Mouse (Mus musculus) forebrain, embryonic 16.5 days (tissue): Measurements from ENCODE around the gene Tango6. TPM values are rescaled to one million over a fixed set of nuclear protein-coding genes. Genes with fewer than 3 reads are reported as not detected.
"Not testable (repeated sequence)": the region's sequence is repeated elsewhere in the genome, so short reads cannot be mapped to it uniquely, and the experiment has no call there.

Experiments
- ATAC-seq: fragments of 200-750 bp; cut with Nextera tagmentation; 2 replicates; pipeline ENCODE4 v1.8.0; 2017; ENCODE audit warnings: mild to moderate bottlenecking, moderate library complexity
- H3K27ac ChIP-seq: fragments of 300-500 bp; sonication (generic); 2 replicates; pipeline ENCODE4 v1.5.1; 2014; ENCODE audit warnings: low read length, control low read depth
- H3K27me3 ChIP-seq: fragments of 300-500 bp; sonication (generic); replicated peaks from 2 replicates; pipeline ENCODE4 v1.6.1; 2014; ENCODE audit warnings: low read length; ENCODE audit not compliant: control insufficient read depth, insufficient read depth
- H3K36me3 ChIP-seq: fragments of 300-500 bp; sonication (generic); 2 replicates; pipeline ENCODE4 v1.6.1; 2014; ENCODE audit not compliant: control insufficient read depth, insufficient read depth
- H3K4me1 ChIP-seq: fragments of 300-500 bp; sonication (generic); replicated peaks from 2 replicates; pipeline ENCODE4 v1.6.1; 2014; ENCODE audit warnings: low read length; ENCODE audit not compliant: control insufficient read depth, insufficient read depth
- H3K4me2 ChIP-seq: fragments of 300-500 bp; sonication (generic); 2 replicates; pipeline ENCODE4 v1.6.1; 2014; ENCODE audit warnings: mild to moderate bottlenecking, low read length, control low read depth
- H3K4me3 ChIP-seq: fragments of 300-500 bp; sonication (generic); replicated peaks from 2 replicates; pipeline ENCODE4 v1.5.1; 2014; ENCODE audit warnings: mild to moderate bottlenecking, low read length, control low read depth
- H3K9ac ChIP-seq: fragments of 300-500 bp; sonication (generic); replicated peaks from 2 replicates; pipeline ENCODE4 v1.6.1; 2014; ENCODE audit warnings: low read depth, low read length, control low read depth
- H3K9me3 ChIP-seq: fragments of 300-500 bp; sonication (generic); 2 replicates; pipeline ENCODE4 v1.6.1; 2016; ENCODE audit warnings: low read length; ENCODE audit not compliant: control insufficient read depth
- WGBS: fragments of 180-500 bp; shearing (Covaris S2); extraction: QIAGEN DNeasy Blood & Tissue Kit; methylation state at CpG from one replicate; pipeline ENCODE4 v1.1.7; 2014; 5-methylcytosine and 5-hydroxymethylcytosine counted together
- polyA plus RNA-seq: library from polyadenylated mRNA; unstranded; fragments of >200 nt; fragmentation: Nextera tagmentation; extraction: Ambion mirVana; gene quantifications from 2 replicates; pipeline ENCODE4 v1.2.1, GENCODE M21; 2015

The Tango6 gene
- polyA plus RNA-seq, 1 experiment from 2014 or later = 5.6 TPM

- H3K4me3 ChIP-seq = no peak overlapping the region
- H3K4me2 ChIP-seq = no peak overlapping the region
- H3K9me3 ChIP-seq = no peaks in the 10 kb centered on the region
- H3K9ac ChIP-seq = no peak overlapping the region
- H3K4me1 ChIP-seq = no peaks in the 10 kb centered on the region
- 36% methylated on average over 8 of the region's 8 CpGs for WGBS
- H3K27me3 ChIP-seq = no peaks in the 10 kb centered on the region
- 0 out of 2 replicates have a peak, but pooled peaks have one; percentile 31 for ATAC-seq
- peak overlapping the region; percentile 46; the same call in 1 of the 2 replicates for H3K27ac ChIP-seq
- no peaks in the 10 kb centered on the region for H3K36me3 ChIP-seq
These were observed 91.9 kb downstream of the Tango6 start for GRCm38 (mm10) chr8:106774567-106775320.

GRCm38 (mm10) chr8:106789623-106790022, 106.8 kb downstream of the Tango6 start:
- H3K27me3 ChIP-seq = no peaks in the 10 kb centered on the region
- no peak for ATAC-seq
- no peaks in the 10 kb centered on the region for H3K36me3 ChIP-seq
- H3K9me3 ChIP-seq = no peaks in the 10 kb centered on the region
- WGBS = 21% methylated on average over 4 of the region's 4 CpGs
- no peak overlapping the region for H3K27ac ChIP-seq
- H3K4me3 ChIP-seq = no peak overlapping the region
- no peaks in the 10 kb centered on the region; the same call in 1 of the 2 replicates for H3K4me1 ChIP-seq
- H3K4me2 ChIP-seq = no peak overlapping the region
- H3K9ac ChIP-seq = no peak overlapping the region

GRCm38 (mm10) chr8:106794820-106795219, 112.0 kb downstream of the Tango6 start:
- H3K9me3 ChIP-seq = no peaks in the 10 kb centered on the region
- no peak overlapping the region for H3K4me3 ChIP-seq
- 94% methylated on average over 2 of the region's 2 CpGs for WGBS
- H3K27me3 ChIP-seq = no peaks in the 10 kb centered on the region
- H3K27ac ChIP-seq = no peak overlapping the region
- ATAC-seq = no peak
- no peak overlapping the region for H3K9ac ChIP-seq
- no peaks in the 10 kb centered on the region for H3K36me3 ChIP-seq
- no peak overlapping the region for H3K4me2 ChIP-seq
- no peaks in the 10 kb centered on the region; the same call in 1 of the 2 replicates for H3K4me1 ChIP-seq

GRCm38 (mm10) chr8:106799821-106800220, 117.0 kb downstream of the Tango6 start:
- Histone ChIP-seq H3K27me3 (no peaks in the 10 kb centered on the region), H3K27ac (no peak overlapping the region), H3K4me2 (no peak overlapping the region), H3K4me1 (no peaks in the 10 kb centered on the region), H3K36me3 (no peaks in the 10 kb centered on the region), H3K9ac (no peak overlapping the region), H3K4me3 (no peak overlapping the region), H3K9me3 (no peaks in the 10 kb centered on the region)
- ATAC-seq = no peak
- WGBS = 72% methylated on average over 1 of the region's 1 CpGs

- H3K9me3 ChIP-seq = no peaks in the 10 kb centered on the region
- no peak overlapping the region for H3K9ac ChIP-seq
- H3K4me1 ChIP-seq = no peaks in the 10 kb centered on the region
- H3K36me3 ChIP-seq = no peaks in the 10 kb centered on the region
- no peak for ATAC-seq
- WGBS = 95% methylated on average over 11 of the region's 11 CpGs
- no peaks in the 10 kb centered on the region for H3K27me3 ChIP-seq
- no peak overlapping the region for H3K4me2 ChIP-seq
- H3K4me3 ChIP-seq = no peak overlapping the region
- no peak overlapping the region for H3K27ac ChIP-seq
These were observed 118.4 kb downstream of the Tango6 start for GRCm38 (mm10) chr8:106801261-106801660.

GRCm38 (mm10) chr8:106802384-106803137, 119.7 kb downstream of the Tango6 start:
- H3K36me3 ChIP-seq, H3K4me3 ChIP-seq, H3K27ac ChIP-seq, H3K9ac ChIP-seq, H3K27me3 ChIP-seq, H3K4me1 ChIP-seq, ATAC-seq, H3K4me2 ChIP-seq, H3K9me3 ChIP-seq: not testable (repeated sequence)
- WGBS = 87% methylated on average over 12 of the region's 12 CpGs

- Histone ChIP-seq H3K4me2 (no peak overlapping the region), H3K4me1 (no peaks in the 10 kb centered on the region), H3K27me3 (no peaks in the 10 kb centered on the region), H3K9me3 (no peaks in the 10 kb centered on the region), H3K36me3 (no peaks in the 10 kb centered on the region), H3K9ac (no peak overlapping the region), H3K4me3 (no peak overlapping the region), H3K27ac (no peak overlapping the region)
- 97% methylated on average over 3 of the region's 3 CpGs for WGBS
- ATAC-seq = no peak
These were observed 123.0 kb downstream of the Tango6 start for GRCm38 (mm10) chr8:106805859-106806258.

- no peaks in the 10 kb centered on the region for H3K36me3 ChIP-seq
- no peak for ATAC-seq
- no peak overlapping the region for H3K4me2 ChIP-seq
- no peak overlapping the region for H3K27ac ChIP-seq
- no peaks in the 10 kb centered on the region for H3K4me1 ChIP-seq
- no peak overlapping the region for H3K4me3 ChIP-seq
- H3K27me3 ChIP-seq = no peaks in the 10 kb centered on the region
- no peaks in the 10 kb centered on the region for H3K9me3 ChIP-seq
- WGBS = 90% methylated on average over 4 of the region's 4 CpGs
- H3K9ac ChIP-seq = no peak overlapping the region
These were observed 124.6 kb downstream of the Tango6 start for GRCm38 (mm10) chr8:106807461-106807860.

- Histone ChIP-seq H3K9me3 (no peaks in the 10 kb centered on the region), H3K4me1 (no peaks in the 10 kb centered on the region), H3K27me3 (no peaks in the 10 kb centered on the region), H3K36me3 (no peaks in the 10 kb centered on the region), H3K4me3 (no peak overlapping the region), H3K4me2 (no peak overlapping the region), H3K9ac (no peak overlapping the region), H3K27ac (no peak overlapping the region)
- 52% methylated on average over 9 of the region's 9 CpGs for WGBS
- no peak for ATAC-seq
These were observed 126.9 kb downstream of the Tango6 start for GRCm38 (mm10) chr8:106809726-106810125.
